9 mouse cellular contexts compared by ENCODE assay signal in the genomic region with DNA sequence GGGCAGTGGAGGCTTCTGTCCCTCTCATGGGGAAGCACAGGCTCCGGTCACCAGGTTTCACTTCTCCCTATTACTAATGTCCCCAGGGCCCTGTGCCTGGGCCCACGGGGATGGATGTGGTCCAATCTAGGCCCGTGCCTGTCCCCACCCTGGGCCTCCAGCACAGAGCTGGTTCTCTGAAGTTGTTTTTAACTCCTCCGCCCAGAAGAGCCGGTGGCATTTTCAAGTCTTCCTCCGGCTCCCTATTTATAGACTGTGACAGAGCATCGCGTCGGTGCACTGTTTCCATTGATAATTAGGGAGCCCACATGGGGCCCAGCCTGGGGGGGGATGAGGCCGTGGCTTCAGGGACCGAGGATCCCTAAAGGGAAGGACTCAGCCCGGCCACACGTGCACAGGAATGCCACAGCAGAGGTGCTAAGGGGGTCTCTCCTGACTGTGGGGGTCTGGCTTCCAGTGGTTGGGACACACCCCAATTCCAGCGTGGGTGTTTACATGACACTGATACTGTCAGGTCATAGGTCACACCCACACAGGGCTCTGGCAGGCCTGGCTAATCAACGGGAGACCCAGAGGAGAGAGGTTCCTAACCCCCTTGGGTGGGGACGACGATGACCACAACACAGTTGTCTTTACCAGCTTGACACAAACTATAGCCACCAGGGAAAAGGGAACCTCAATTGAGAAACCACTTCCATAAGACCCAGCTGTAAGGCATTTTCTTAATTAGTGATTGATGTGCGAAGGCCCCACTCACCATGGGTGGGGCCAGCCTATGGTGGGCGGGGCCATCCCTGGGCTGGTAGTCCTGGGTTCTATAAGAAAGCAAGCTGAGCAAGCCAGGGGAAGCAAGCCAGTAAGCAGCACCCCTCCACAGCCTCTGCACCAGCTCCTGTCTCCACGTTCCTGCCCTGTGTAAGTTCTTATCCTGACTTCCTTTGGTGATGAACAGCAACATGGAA. TPM values are rescaled to one million over a fixed set of nuclear protein-coding genes. Genes with fewer than 3 reads are reported as not detected.
DNase-seq lines count a peak whose midpoint lies in the region; ATAC-seq lines count a peak whose summit lies in the region.
"Had no signal": no experiment of that assay in that cellular context is flagged by ENCODE, and none has a peak within 500 bp of the region (broad histone marks: within the 10 kb centered on the region; RNA-seq: fewer than 3 reads in every experiment).

No protein-coding gene starts in this region.

- intact Hi-C loops in heart, postnatal 10 days (cut with DNase I) = no loop called here

- peak; percentile 67 for DNase-seq in layer of hippocampus, adult 11-12 months (ENCODE audit: low spot score)
- DNase-seq in layer of hippocampus, adult 8-10 months (ENCODE audit: low spot score in 2 of 2) = no peak
- DNase-seq in heart, postnatal 10 days = peak; percentile 52 to 72
- no peak for DNase-seq in cerebellum, postnatal 4 days (ENCODE audit: low spot score in 2 of 2)
- no peak for DNase-seq in MN1 (ENCODE audit: low spot score)
- no peak for DNase-seq in kidney, adult 18-20 months

- H3K4me3 ChIP-seq in brown adipose tissue, adult 24 weeks (ENCODE audit: insufficient read depth, low read depth, low read length) = no peak overlapping the region

- ATAC-seq in megakaryocyte, adult 5-6 weeks (ENCODE audit: poor library complexity, severe bottlenecking) = peak; percentile 82

- peak overlapping the region; percentile 26 for H3K27ac ChIP-seq in brown adipose tissue, adult 24 weeks (replicated peaks; ENCODE audit: low read depth, low read length)

- peaks cover 6% of the 10 kb centered on the region for H3K4me1 ChIP-seq in brown adipose tissue, adult 24 weeks (ENCODE audit: control insufficient read depth, insufficient read depth, insufficient read length, low read length)

RNA-seq across cellular contexts. Expression of gene Crybb3, which starts 33.2 kb away (rescaled TPM):
- 1 to 10 TPM; 1.7 to 3.1 (median 2.0) TPM for total RNA-seq in layer of hippocampus, adult 8-10 months (2022)
- polyA plus RNA-seq in brown adipose tissue, adult 24 weeks (2012; ENCODE audit: insufficient read depth, insufficient read length, missing spikeins) = not detected in 2 replicates
- total RNA-seq in heart, postnatal 10 days (2021) = 1 to 10 TPM; 2.0 to 2.1 TPM
- total RNA-seq in megakaryocyte, adult 5-6 weeks (2015) = not detected in 2 replicates
- total RNA-seq in megakaryocyte, adult 5-6 weeks (2017) = not detected in 2 replicates

RNA-seq across cellular contexts. Expression of gene Crybb2, which starts 44.6 kb away (rescaled TPM):
- total RNA-seq in layer of hippocampus, adult 8-10 months (2022) = not detected
- polyA plus RNA-seq in brown adipose tissue, adult 24 weeks (2012; ENCODE audit: insufficient read depth, insufficient read length, missing spikeins) = not detected in 2 replicates
- total RNA-seq in heart, postnatal 10 days (2021) = not detected
- total RNA-seq in megakaryocyte, adult 5-6 weeks (2015) = not detected in 2 replicates
- total RNA-seq in megakaryocyte, adult 5-6 weeks (2017) = not detected in 2 replicates
- total RNA-seq: left cerebral cortex, postnatal 25 days had no signal

Comparison
In these comparisons a context has a peak if more than half of its experiments do, and no peak if none do; other contexts are left out.
1. DNase-seq: peak in layer of hippocampus, adult 11-12 months (single experiment) and heart, postnatal 10 days (2 of 2); none in layer of hippocampus, adult 8-10 months (0 of 2), cerebellum, postnatal 4 days (0 of 2), MN1 (single experiment) and kidney, adult 18-20 months (single experiment).